Mouse (Mus musculus): ENCODE results near the gene Eif3d. TPM values are rescaled to one million over a fixed set of nuclear protein-coding genes. Genes with fewer than 3 reads are reported as not detected.

Gene Eif3d
- total and polyA plus RNA-seq, 3 experiments = 521 to 738 (median 619) TPM

DNA sequence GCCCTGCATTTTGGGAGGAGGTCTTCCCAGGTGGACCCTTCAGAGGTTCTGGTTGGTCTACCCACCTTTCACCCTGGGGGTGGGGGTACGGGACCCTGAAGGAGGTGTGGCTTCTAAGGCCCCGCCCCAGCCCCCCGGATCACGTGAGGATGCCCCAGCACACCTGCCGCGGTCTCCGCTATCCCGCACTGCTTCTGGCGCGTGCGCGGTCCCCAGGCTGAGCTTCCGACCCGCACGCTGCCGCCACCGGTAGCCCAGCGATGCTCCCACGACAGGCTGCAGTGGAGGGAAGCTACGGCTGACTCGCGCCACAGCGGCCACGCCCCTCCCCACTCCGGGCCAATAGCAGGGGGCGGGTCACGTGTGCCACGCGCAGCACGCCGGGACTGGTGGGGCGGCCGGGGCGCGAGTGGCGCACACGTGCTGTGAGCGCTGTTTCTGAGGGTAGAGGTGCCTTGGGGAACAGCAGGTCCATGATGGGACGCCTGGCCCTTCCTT is 14.2 kb downstream of the Eif3d start, which contains the start of gene Foxred2 (continued):
- TF ChIP-seq TBP (IDR thresholded peaks at IDR 0.05; ENCODE audit: low read depth, low read length) = no peak; the same call in 1 of the 2 replicates
- peak; percentile 99 for TF ChIP-seq MXI1 (IDR thresholded peaks at IDR 0.05; ENCODE audit: low read depth, low read length)

DNA sequence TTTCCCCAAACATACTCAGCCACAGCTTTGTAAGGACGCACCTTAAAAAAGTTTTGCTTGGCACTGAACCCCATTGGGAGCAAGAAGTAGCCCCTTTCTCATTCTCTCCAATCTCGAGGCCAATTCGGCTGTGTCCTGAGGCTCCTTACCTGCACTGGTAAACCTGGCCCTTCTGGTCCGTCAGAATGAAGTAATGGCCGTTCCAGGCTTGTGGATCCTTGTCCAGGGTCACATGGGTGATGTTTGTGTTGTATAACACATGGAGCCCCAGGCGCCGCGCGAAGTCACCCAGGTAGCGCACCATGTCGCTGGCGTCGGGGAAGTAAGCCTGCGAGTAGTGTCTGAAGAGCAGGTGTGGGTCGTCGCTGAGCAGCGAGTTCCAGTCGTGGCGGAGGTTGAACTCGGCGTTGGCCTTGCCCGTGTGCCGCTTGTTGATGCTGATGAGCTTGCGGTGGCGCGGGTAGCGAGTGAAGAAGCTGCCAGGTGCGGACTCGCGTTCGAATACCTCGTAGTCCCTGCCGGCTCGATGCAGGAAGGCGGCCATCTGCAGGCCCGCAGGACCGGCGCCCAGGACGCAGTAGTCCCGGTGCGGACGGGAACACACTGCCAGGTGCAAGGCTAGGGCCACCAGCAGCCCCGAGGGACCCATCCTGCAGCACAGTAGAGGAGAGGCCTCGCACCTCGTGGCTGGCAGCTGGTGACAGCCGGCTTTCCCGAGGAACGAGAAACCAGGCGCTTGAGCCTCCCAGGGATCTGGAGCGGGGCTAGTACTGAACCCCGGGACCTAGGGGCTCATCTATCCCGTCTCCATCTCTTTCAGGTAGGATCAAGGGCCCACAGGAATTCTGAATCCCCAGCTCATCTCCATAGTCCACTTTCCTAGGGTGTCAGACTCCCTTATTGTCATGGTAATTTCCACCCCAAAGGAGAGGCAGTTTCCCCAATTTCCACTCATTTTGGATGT is 14.9 kb downstream of the Eif3d start:
- peak overlapping the region; percentile 46 to 55 for H3K4me3 ChIP-seq (ENCODE audit: control insufficient read depth in 1 of 2, insufficient read depth in 1 of 2, low read depth in 2 of 2, low read length in 2 of 2)
- H3K79me2 ChIP-seq (ENCODE audit: control insufficient read depth, insufficient read depth, low read length, poor library complexity) = no peaks in the 10 kb centered on the region; the same call in none of the 2 replicates
- H3K27me3 ChIP-seq (ENCODE audit: control insufficient read depth in 1 of 2, insufficient read depth in 2 of 2, low read length in 2 of 2) = no peaks in the 10 kb centered on the region
- H3K9ac ChIP-seq (ENCODE audit: control insufficient read depth, low read depth, low read length, poor library complexity, severe bottlenecking) = peak overlapping the region; percentile 66
- H3K9me3 ChIP-seq (replicated peaks; ENCODE audit: insufficient read depth, low read length) = no peaks in the 10 kb centered on the region
- TF ChIP-seq ZMIZ1 (IDR thresholded peaks at IDR 0.05; ENCODE audit: low read depth, low read length) (no peak), CHD1 (IDR thresholded peaks at IDR 0.05; ENCODE audit: low read depth, low read length) (no peak), CTCF (IDR thresholded peaks at IDR 0.05 in 2 of 3, conservative IDR thresholded peaks at IDR 0.05 in 1 of 3; ENCODE audit: control insufficient read depth in 1 of 3, insufficient read depth in 1 of 3, low read depth in 2 of 3, low read length in 3 of 3, poor library complexity in 1 of 3, severe bottlenecking in 1 of 3) (no peak), ZNF384 (IDR thresholded peaks at IDR 0.05; ENCODE audit: low read depth, low read length) (no peak), JUND (IDR thresholded peaks at IDR 0.05; ENCODE audit: low read depth, low read length) (no peak), TAL1 (IDR thresholded peaks at IDR 0.05; ENCODE audit: low read length) (no peak), TCF12 (IDR thresholded peaks at IDR 0.05; ENCODE audit: low read depth, low read length) (no peak), MAZ (IDR thresholded peaks at IDR 0.05; ENCODE audit: low read depth, low read length) (no peak), NRF1 (IDR thresholded peaks at IDR 0.05; ENCODE audit: insufficient read depth, low read depth, low read length, poor library complexity, severe bottlenecking) (no peak), BHLHE40 (IDR thresholded peaks at IDR 0.05; ENCODE audit: borderline replicate concordance, low read depth, low read length) (no peak), RAD21 (IDR thresholded peaks at IDR 0.05; ENCODE audit: low read depth, low read length) (no peak), EP300 (IDR thresholded peaks at IDR 0.05; ENCODE audit: low read depth in 1 of 2, low read length in 2 of 2) (no peak), MEF2A (IDR thresholded peaks at IDR 0.05; ENCODE audit: extremely low read depth, insufficient replicate concordance, low read depth, low read length, poor library complexity, severe bottlenecking) (no peak), MXI1 (IDR thresholded peaks at IDR 0.05; ENCODE audit: low read depth, low read length) (no peak), ZKSCAN1 (IDR thresholded peaks at IDR 0.05; ENCODE audit: low read depth, low read length) (no peak), POLR2AphosphoS5 (IDR thresholded peaks at IDR 0.05; ENCODE audit: borderline replicate concordance, low read depth, low read length) (no peak), MYB (IDR thresholded peaks at IDR 0.05; ENCODE audit: low read depth, low read length) (no peak), USF2 (IDR thresholded peaks at IDR 0.05; ENCODE audit: borderline replicate concordance in 1 of 2, insufficient read depth in 1 of 2, low read depth in 1 of 2, low read length in 2 of 2) (no peak)
- peaks cover 4 to 16% of the 10 kb centered on the region in 2 experiments; a peak in 3 of 4 replicates for H3K4me1 ChIP-seq (ENCODE audit: control insufficient read depth in 1 of 2, insufficient read depth in 2 of 2, low read length in 2 of 2)
- DNase-seq (ENCODE audit: low read depth, low spot score) = no peak
- peaks cover 0 to 8% of the 10 kb centered on the region in 2 experiments; a peak in 2 of 4 replicates for H3K36me3 ChIP-seq (ENCODE audit: control insufficient read depth in 1 of 2, insufficient read depth in 2 of 2, low read length in 2 of 2)
- no peak overlapping the region for H3K27ac ChIP-seq (ENCODE audit: control insufficient read depth, low read depth, low read length)

Measured in MEL (cell line).